Mouse (Mus musculus): Measurements from ENCODE around the gene H2-Ab1. TPM values are rescaled to one million over a fixed set of nuclear protein-coding genes. Genes with fewer than 3 reads are reported as not detected.

The H2-Ab1 gene
- polyA plus RNA-seq, 1 experiment, result not detected

DNA sequence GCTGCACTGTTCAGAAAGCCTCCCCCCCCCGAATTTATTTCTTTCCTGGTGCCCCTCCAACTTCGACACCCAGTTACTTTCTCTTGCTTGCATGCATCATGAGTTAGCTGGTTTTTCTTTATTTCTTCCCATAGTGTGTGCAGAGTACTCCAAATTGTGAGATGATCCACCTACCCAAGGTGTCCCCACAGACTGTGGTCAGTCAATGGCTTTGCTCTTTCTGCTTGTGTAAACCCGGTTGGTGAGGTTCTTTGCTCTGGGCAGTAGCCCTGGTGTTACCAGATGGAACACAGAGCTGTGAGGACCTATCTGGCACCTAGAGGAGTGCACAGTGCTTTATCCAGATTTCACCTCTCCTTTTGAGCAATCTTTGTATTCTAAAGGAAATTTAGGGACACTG is 30.6 kb downstream of the H2-Ab1 start:
- TF ChIP-seq TCF12 (IDR thresholded peaks at IDR 0.05; ENCODE audit: insufficient read depth, poor library complexity, severe bottlenecking) (no peak), CEBPB (IDR thresholded peaks at IDR 0.05; ENCODE audit: insufficient read depth, poor library complexity, severe bottlenecking) (no peak), MYOD1 (IDR thresholded peaks at IDR 0.05; ENCODE audit: control insufficient read depth in 1 of 3, insufficient read length in 2 of 3, low read depth in 2 of 3) (no peak), TCF3 (IDR thresholded peaks at IDR 0.05; ENCODE audit: insufficient read length, low read depth) (no peak), POLR2A (IDR thresholded peaks at IDR 0.05; ENCODE audit: insufficient read length, low read depth) (no peak), POLR2AphosphoS2 (IDR thresholded peaks at IDR 0.05; ENCODE audit: insufficient read length, low read depth) (no peak), MYOG (IDR thresholded peaks at IDR 0.05; ENCODE audit: control insufficient read depth in 1 of 3, insufficient read depth in 1 of 3, insufficient read length in 2 of 3, low read depth in 2 of 3) (no peak), MAX (IDR thresholded peaks at IDR 0.05; ENCODE audit: low read depth) (no peak), SRF (IDR thresholded peaks at IDR 0.05; ENCODE audit: control insufficient read depth, insufficient read length, low read depth) (no peak), USF1 (IDR thresholded peaks at IDR 0.05; ENCODE audit: low read depth) (no peak), REST (IDR thresholded peaks at IDR 0.05; ENCODE audit: insufficient read depth, insufficient read length) (no peak), E2F4 (IDR thresholded peaks at IDR 0.05; ENCODE audit: insufficient read depth) (no peak)
- Histone ChIP-seq H3K27me3 (ENCODE audit: control insufficient read depth, insufficient read depth, insufficient read length) (no peaks in the 10 kb centered on the region), H3K79me2 (ENCODE audit: control insufficient read depth, insufficient read depth) (no peaks in the 10 kb centered on the region), H3K4me3 (no peak overlapping the region), H3K4me2 (ENCODE audit: low read depth) (no peak overlapping the region), H3ac (ENCODE audit: control insufficient read depth, insufficient read length) (no peak overlapping the region), H3K36me3 (ENCODE audit: control insufficient read depth, insufficient read depth) (no peaks in the 10 kb centered on the region)

GRCm38 (mm10) chr17:34291609-34292008 is 34.1 kb downstream of the H2-Ab1 start:
- no peak overlapping the region for H3K4me3 ChIP-seq

DNA sequence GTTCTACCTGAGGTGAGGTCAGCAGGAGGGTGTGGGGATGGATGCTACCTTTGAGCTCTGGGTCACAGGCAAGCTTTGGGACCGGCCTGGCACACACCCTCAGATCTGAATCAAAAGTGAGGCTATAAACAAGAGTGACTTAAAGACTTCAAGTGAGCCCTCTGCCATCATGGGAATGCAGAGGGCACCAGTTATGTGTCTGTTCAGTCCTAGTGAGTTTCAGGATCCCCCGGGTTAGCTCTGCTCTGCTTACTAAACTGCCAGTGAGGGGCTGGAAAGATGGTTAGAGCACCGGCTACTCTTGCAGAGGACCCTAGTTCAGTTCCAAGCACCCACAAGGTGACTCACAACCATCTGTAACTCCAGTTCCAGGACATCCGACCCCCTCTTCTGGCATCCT is 35.1 kb downstream of the H2-Ab1 start:
- no peaks in the 10 kb centered on the region for H3K36me3 ChIP-seq (ENCODE audit: control insufficient read depth, insufficient read depth)

More at GRCm38 (mm10) chr17:34291609-34292008, 34.1 kb downstream of the H2-Ab1 start:
- Histone ChIP-seq H3ac (ENCODE audit: control insufficient read depth, insufficient read length) (no peak overlapping the region), H3K36me3 (ENCODE audit: control insufficient read depth, insufficient read depth) (no peaks in the 10 kb centered on the region), H3K27me3 (ENCODE audit: control insufficient read depth, insufficient read depth, insufficient read length) (peaks cover 5% of the 10 kb centered on the region), H3K4me2 (ENCODE audit: low read depth) (no peak overlapping the region), H3K79me2 (ENCODE audit: control insufficient read depth, insufficient read depth) (no peaks in the 10 kb centered on the region)
- TF ChIP-seq MAX (IDR thresholded peaks at IDR 0.05; ENCODE audit: low read depth) (no peak), E2F4 (IDR thresholded peaks at IDR 0.05; ENCODE audit: insufficient read depth) (no peak), TCF3 (IDR thresholded peaks at IDR 0.05; ENCODE audit: insufficient read length, low read depth) (no peak), MYOD1 (IDR thresholded peaks at IDR 0.05; ENCODE audit: control insufficient read depth in 1 of 3, insufficient read length in 2 of 3, low read depth in 2 of 3) (no peak), USF1 (IDR thresholded peaks at IDR 0.05; ENCODE audit: low read depth) (no peak), REST (IDR thresholded peaks at IDR 0.05; ENCODE audit: insufficient read depth, insufficient read length) (no peak), SRF (IDR thresholded peaks at IDR 0.05; ENCODE audit: control insufficient read depth, insufficient read length, low read depth) (no peak), MYOG (IDR thresholded peaks at IDR 0.05; ENCODE audit: control insufficient read depth in 1 of 3, insufficient read depth in 1 of 3, insufficient read length in 2 of 3, low read depth in 2 of 3) (no peak), CEBPB (IDR thresholded peaks at IDR 0.05; ENCODE audit: insufficient read depth, poor library complexity, severe bottlenecking) (no peak), POLR2A (IDR thresholded peaks at IDR 0.05; ENCODE audit: insufficient read length, low read depth) (no peak), POLR2AphosphoS2 (IDR thresholded peaks at IDR 0.05; ENCODE audit: insufficient read length, low read depth) (no peak), TCF12 (IDR thresholded peaks at IDR 0.05; ENCODE audit: insufficient read depth, poor library complexity, severe bottlenecking) (no peak)

GRCm38 (mm10) chr17:34293533-34293932 is 36.0 kb downstream of the H2-Ab1 start:
- H3K27me3 ChIP-seq (ENCODE audit: control insufficient read depth, insufficient read depth, insufficient read length), result peaks cover 5% of the 10 kb centered on the region
- TF ChIP-seq REST (IDR thresholded peaks at IDR 0.05; ENCODE audit: insufficient read depth, insufficient read length), result no peak
- H3K36me3 ChIP-seq (ENCODE audit: control insufficient read depth, insufficient read depth), result no peaks in the 10 kb centered on the region
- H3K4me3 ChIP-seq, result no peak overlapping the region
- H3K79me2 ChIP-seq (ENCODE audit: control insufficient read depth, insufficient read depth), result no peaks in the 10 kb centered on the region
- no peak overlapping the region for H3K4me2 ChIP-seq (ENCODE audit: low read depth)
- H3ac ChIP-seq (ENCODE audit: control insufficient read depth, insufficient read length), result no peak overlapping the region

More for the DNA sequence above, 35.1 kb downstream of the H2-Ab1 start:
- no peak for TF ChIP-seq MYOD1 (IDR thresholded peaks at IDR 0.05; ENCODE audit: control insufficient read depth in 1 of 3, insufficient read length in 2 of 3, low read depth in 2 of 3)
- no peak for TF ChIP-seq MYOG (IDR thresholded peaks at IDR 0.05; ENCODE audit: control insufficient read depth in 1 of 3, insufficient read depth in 1 of 3, insufficient read length in 2 of 3, low read depth in 2 of 3)
- no peak for TF ChIP-seq TCF12 (IDR thresholded peaks at IDR 0.05; ENCODE audit: insufficient read depth, poor library complexity, severe bottlenecking)
- TF ChIP-seq USF1 (IDR thresholded peaks at IDR 0.05; ENCODE audit: low read depth), result no peak
- no peak for TF ChIP-seq TCF3 (IDR thresholded peaks at IDR 0.05; ENCODE audit: insufficient read length, low read depth)
- TF ChIP-seq POLR2A (IDR thresholded peaks at IDR 0.05; ENCODE audit: insufficient read length, low read depth), result no peak
- no peak for TF ChIP-seq SRF (IDR thresholded peaks at IDR 0.05; ENCODE audit: control insufficient read depth, insufficient read length, low read depth)
- Histone ChIP-seq H3K4me3 (no peak overlapping the region), H3K27me3 (ENCODE audit: control insufficient read depth, insufficient read depth, insufficient read length) (peaks cover 5% of the 10 kb centered on the region), H3K79me2 (ENCODE audit: control insufficient read depth, insufficient read depth) (no peaks in the 10 kb centered on the region), H3K4me2 (ENCODE audit: low read depth) (no peak overlapping the region), H3ac (ENCODE audit: control insufficient read depth, insufficient read length) (no peak overlapping the region)

- TF ChIP-seq MAX (IDR thresholded peaks at IDR 0.05; ENCODE audit: low read depth) (no peak), POLR2AphosphoS2 (IDR thresholded peaks at IDR 0.05; ENCODE audit: insufficient read length, low read depth) (no peak), E2F4 (IDR thresholded peaks at IDR 0.05; ENCODE audit: insufficient read depth) (no peak), CEBPB (IDR thresholded peaks at IDR 0.05; ENCODE audit: insufficient read depth, poor library complexity, severe bottlenecking) (no peak), REST (IDR thresholded peaks at IDR 0.05; ENCODE audit: insufficient read depth, insufficient read length) (no peak), MYOG (IDR thresholded peaks at IDR 0.05; ENCODE audit: control insufficient read depth in 1 of 3, insufficient read depth in 1 of 3, insufficient read length in 2 of 3, low read depth in 2 of 3) (no peak), SRF (IDR thresholded peaks at IDR 0.05; ENCODE audit: control insufficient read depth, insufficient read length, low read depth) (no peak), TCF3 (IDR thresholded peaks at IDR 0.05; ENCODE audit: insufficient read length, low read depth) (no peak), POLR2A (IDR thresholded peaks at IDR 0.05; ENCODE audit: insufficient read length, low read depth) (no peak), USF1 (IDR thresholded peaks at IDR 0.05; ENCODE audit: low read depth) (no peak), MYOD1 (IDR thresholded peaks at IDR 0.05; ENCODE audit: control insufficient read depth in 1 of 3, insufficient read length in 2 of 3, low read depth in 2 of 3) (no peak), TCF12 (IDR thresholded peaks at IDR 0.05; ENCODE audit: insufficient read depth, poor library complexity, severe bottlenecking) (no peak)
- H3K36me3 ChIP-seq (ENCODE audit: control insufficient read depth, insufficient read depth), result no peaks in the 10 kb centered on the region
- no peak overlapping the region for H3K4me3 ChIP-seq
- H3K79me2 ChIP-seq (ENCODE audit: control insufficient read depth, insufficient read depth), result no peaks in the 10 kb centered on the region
- H3ac ChIP-seq (ENCODE audit: control insufficient read depth, insufficient read length), result no peak overlapping the region
- no peak overlapping the region for H3K4me2 ChIP-seq (ENCODE audit: low read depth)
- H3K27me3 ChIP-seq (ENCODE audit: control insufficient read depth, insufficient read depth, insufficient read length), result peaks cover 5% of the 10 kb centered on the region
Measured at GRCm38 (mm10) chr17:34294249-34294648, 36.8 kb downstream of the H2-Ab1 start.

Measured in myocyte (in vitro differentiated cells).